Mouse (Mus musculus): ENCODE data around the gene Usp6nl. TPM values are rescaled to one million over a fixed set of nuclear protein-coding genes. Genes with fewer than 3 reads are reported as not detected.

Gene Usp6nl
- total and polyA plus RNA-seq, 2 experiments from 2014 or later, result 7.8 to 16.8 TPM

- TF ChIP-seq CTCF (IDR thresholded peaks at IDR 0.05; ENCODE audit: low read depth), result no peak
- no peak overlapping the region for H3K4me3 ChIP-seq (ENCODE audit: low read length)
- no peak for DNase-seq (ENCODE audit: low spot score)
- H3K4me2 ChIP-seq (ENCODE audit: low read depth, low read length), result no peak overlapping the region
- H3K36me3 ChIP-seq (ENCODE audit: insufficient read depth, low read length), result peaks cover 24% of the 10 kb centered on the region
- no peak for ATAC-seq
- no peak overlapping the region for H3K27ac ChIP-seq
- no peaks in the 10 kb centered on the region for H3K4me1 ChIP-seq (ENCODE audit: insufficient read depth, low read length)
- H3K9ac ChIP-seq (replicated peaks; ENCODE audit: low read length), result no peak overlapping the region
- H3K27me3 ChIP-seq (ENCODE audit: insufficient read depth, low read length), result no peaks in the 10 kb centered on the region
- WGBS, result 81% methylated on average over 4 of the region's 4 CpGs
- no peaks in the 10 kb centered on the region for H3K9me3 ChIP-seq (ENCODE audit: low read length)
Measured at GRCm38 (mm10) chr2:6444723-6445169, 122.3 kb downstream of the Usp6nl start.

- ATAC-seq, result no peak
- DNase-seq (ENCODE audit: low spot score), result no peak
- peak; percentile 38; the same call in 1 of the 2 replicates for TF ChIP-seq CTCF (IDR thresholded peaks at IDR 0.05; ENCODE audit: low read depth)
- no peaks in the 10 kb centered on the region for H3K9me3 ChIP-seq (ENCODE audit: low read length)
- no peak overlapping the region for H3K27ac ChIP-seq
- 67% methylated on average over 4 of the region's 4 CpGs for WGBS
- peaks cover 14% of the 10 kb centered on the region for H3K36me3 ChIP-seq (ENCODE audit: insufficient read depth, low read length)
- H3K4me2 ChIP-seq (ENCODE audit: low read depth, low read length), result no peak overlapping the region
- H3K9ac ChIP-seq (replicated peaks; ENCODE audit: low read length), result no peak overlapping the region
- H3K4me1 ChIP-seq (ENCODE audit: insufficient read depth, low read length), result no peaks in the 10 kb centered on the region
- H3K4me3 ChIP-seq (ENCODE audit: low read length), result no peak overlapping the region
- H3K27me3 ChIP-seq (ENCODE audit: insufficient read depth, low read length), result no peaks in the 10 kb centered on the region
Measured at GRCm38 (mm10) chr2:6445858-6446257, 123.4 kb downstream of the Usp6nl start.

- Histone ChIP-seq H3K27ac (no peak overlapping the region), H3K9me3 (ENCODE audit: low read length) (no peaks in the 10 kb centered on the region), H3K9ac (replicated peaks; ENCODE audit: low read length) (no peak overlapping the region), H3K4me2 (ENCODE audit: low read depth, low read length) (no peak overlapping the region), H3K27me3 (ENCODE audit: insufficient read depth, low read length) (no peaks in the 10 kb centered on the region), H3K4me1 (ENCODE audit: insufficient read depth, low read length) (no peaks in the 10 kb centered on the region), H3K36me3 (ENCODE audit: insufficient read depth, low read length) (no peaks in the 10 kb centered on the region), H3K4me3 (ENCODE audit: low read length) (no peak overlapping the region)
- DNase-seq (ENCODE audit: low spot score) (no peak), ATAC-seq (no peak)
- 94% methylated on average over 2 of the region's 2 CpGs for WGBS
- TF ChIP-seq CTCF (IDR thresholded peaks at IDR 0.05; ENCODE audit: low read depth), result no peak
Measured at GRCm38 (mm10) chr2:6448880-6449279, 126.4 kb downstream of the Usp6nl start.

GRCm38 (mm10) chr2:6449656-6450055 lies 127.2 kb downstream of the Usp6nl start:
- no peaks in the 10 kb centered on the region for H3K4me1 ChIP-seq (ENCODE audit: insufficient read depth, low read length)
- H3K9me3 ChIP-seq (ENCODE audit: low read length), result no peaks in the 10 kb centered on the region
- H3K36me3 ChIP-seq (ENCODE audit: insufficient read depth, low read length), result no peaks in the 10 kb centered on the region
- no peak for DNase-seq (ENCODE audit: low spot score)
- no peaks in the 10 kb centered on the region for H3K27me3 ChIP-seq (ENCODE audit: insufficient read depth, low read length)
- H3K9ac ChIP-seq (replicated peaks; ENCODE audit: low read length), result no peak overlapping the region
- no peak for ATAC-seq
- H3K4me2 ChIP-seq (ENCODE audit: low read depth, low read length), result no peak overlapping the region
- H3K4me3 ChIP-seq (ENCODE audit: low read length), result no peak overlapping the region
- no peak for TF ChIP-seq CTCF (IDR thresholded peaks at IDR 0.05; ENCODE audit: low read depth)
- WGBS, result 46% methylated on average over 3 of the region's 3 CpGs
- no peak overlapping the region for H3K27ac ChIP-seq

DNA sequence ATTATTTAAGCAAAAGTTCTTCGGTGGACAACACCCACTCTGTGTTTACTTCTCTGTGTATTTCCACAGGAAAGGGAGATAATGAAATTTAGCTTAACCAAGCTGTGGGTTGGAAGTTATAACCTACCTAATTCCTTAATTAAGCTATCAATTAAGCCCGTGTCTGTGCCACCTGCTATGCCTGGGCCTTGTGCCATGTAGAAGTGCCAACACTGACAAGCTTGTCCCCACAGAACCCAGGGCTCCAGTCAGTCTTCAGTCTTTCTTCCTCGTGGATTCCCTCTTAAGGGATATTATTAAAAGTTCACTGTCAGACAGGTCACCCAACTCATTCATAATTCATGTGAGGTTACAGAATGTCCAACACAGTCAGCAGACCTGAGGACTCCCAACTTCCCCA lies 128.1 kb downstream of the Usp6nl start:
- Histone ChIP-seq H3K4me2 (ENCODE audit: low read depth, low read length) (no peak overlapping the region), H3K9ac (replicated peaks; ENCODE audit: low read length) (no peak overlapping the region), H3K27ac (no peak overlapping the region), H3K4me3 (ENCODE audit: low read length) (no peak overlapping the region), H3K27me3 (ENCODE audit: insufficient read depth, low read length) (no peaks in the 10 kb centered on the region), H3K9me3 (ENCODE audit: low read length) (no peaks in the 10 kb centered on the region), H3K36me3 (ENCODE audit: insufficient read depth, low read length) (no peaks in the 10 kb centered on the region), H3K4me1 (ENCODE audit: insufficient read depth, low read length) (no peaks in the 10 kb centered on the region; the same call in 1 of the 2 replicates)
- WGBS, result 32% methylated on average over 3 of the region's 3 CpGs
- DNase-seq (ENCODE audit: low spot score) (peak; percentile 67), ATAC-seq (peak; percentile 65; the same call in 1 of the 2 replicates)
- no peak for TF ChIP-seq CTCF (IDR thresholded peaks at IDR 0.05; ENCODE audit: low read depth)

GRCm38 (mm10) chr2:6454941-6455516 lies 132.6 kb downstream of the Usp6nl start:
- ATAC-seq (peak; percentile 22; the same call in 1 of the 2 replicates), DNase-seq (ENCODE audit: low spot score) (peak; percentile 41)
- TF ChIP-seq CTCF (IDR thresholded peaks at IDR 0.05; ENCODE audit: low read depth), result no peak
- no peak overlapping the region for H3K27ac ChIP-seq
- no peak overlapping the region for H3K4me2 ChIP-seq (ENCODE audit: low read depth, low read length)
- 34% methylated on average over 7 of the region's 7 CpGs for WGBS
- H3K9ac ChIP-seq (replicated peaks; ENCODE audit: low read length), result no peak overlapping the region
- H3K4me3 ChIP-seq (ENCODE audit: low read length), result no peak overlapping the region
- no peaks in the 10 kb centered on the region for H3K27me3 ChIP-seq (ENCODE audit: insufficient read depth, low read length)
- no peaks in the 10 kb centered on the region for H3K36me3 ChIP-seq (ENCODE audit: insufficient read depth, low read length)
- H3K4me1 ChIP-seq (ENCODE audit: insufficient read depth, low read length), result no peaks in the 10 kb centered on the region; the same call in 1 of the 2 replicates
- no peaks in the 10 kb centered on the region for H3K9me3 ChIP-seq (ENCODE audit: low read length)

DNA sequence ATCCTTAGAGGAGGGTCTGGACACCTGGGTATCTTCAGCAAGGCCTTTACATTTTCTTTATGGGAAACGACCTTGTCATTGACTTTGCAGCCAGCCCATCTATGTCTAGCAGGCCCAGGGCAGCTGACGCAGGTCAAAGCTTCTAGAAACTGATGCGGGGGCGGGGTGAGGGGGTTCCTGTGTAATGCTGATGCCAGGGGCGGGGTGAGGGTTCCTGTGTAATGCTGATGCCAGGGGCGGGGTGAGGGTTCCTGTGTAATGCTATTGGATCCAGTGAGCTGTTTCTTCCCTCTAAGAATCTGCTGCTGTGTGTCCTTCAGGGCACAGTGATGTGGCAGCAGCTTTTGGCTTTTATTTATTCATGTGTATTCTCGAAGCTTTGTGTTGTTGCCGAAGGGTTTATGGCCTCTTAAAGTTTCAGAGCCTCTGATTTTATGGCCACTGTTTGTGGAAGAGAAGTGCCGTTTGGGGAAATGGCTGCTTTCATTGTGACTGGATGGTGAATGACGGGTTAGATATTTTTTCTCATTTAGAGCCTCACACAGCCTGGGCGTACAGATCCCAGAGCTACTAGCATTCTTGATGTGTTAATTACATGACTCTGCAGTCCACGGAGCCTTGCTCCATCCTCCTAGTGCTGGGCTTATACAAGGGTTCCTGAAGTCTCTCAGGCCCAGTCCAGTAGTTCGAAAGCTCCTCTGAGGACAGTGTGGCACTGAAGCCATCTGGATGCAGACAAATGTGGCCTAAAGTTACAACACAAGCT lies 137.0 kb downstream of the Usp6nl start:
- no peak for TF ChIP-seq CTCF (IDR thresholded peaks at IDR 0.05; ENCODE audit: low read depth)
- DNase-seq (ENCODE audit: low spot score) (no peak), ATAC-seq (no peak)
- H3K27ac ChIP-seq, result no peak overlapping the region
- H3K9me3 ChIP-seq (ENCODE audit: low read length), result no peaks in the 10 kb centered on the region
- no peaks in the 10 kb centered on the region for H3K36me3 ChIP-seq (ENCODE audit: insufficient read depth, low read length)
- H3K9ac ChIP-seq (replicated peaks; ENCODE audit: low read length), result no peak overlapping the region
- WGBS, result 61% methylated on average over 13 of the region's 13 CpGs
- no peak overlapping the region for H3K4me2 ChIP-seq (ENCODE audit: low read depth, low read length)
- no peak overlapping the region for H3K4me3 ChIP-seq (ENCODE audit: low read length)
- no peaks in the 10 kb centered on the region; the same call in 1 of the 2 replicates for H3K4me1 ChIP-seq (ENCODE audit: insufficient read depth, low read length)
- H3K27me3 ChIP-seq (ENCODE audit: insufficient read depth, low read length), result no peaks in the 10 kb centered on the region

Data from hindbrain, postnatal 0 days (tissue).